Mouse (Mus musculus) adrenal gland (tissue): ENCODE measurements around the gene Hamp.

Experiments used
- intact Hi-C: fragments of 180-260 bp; cut with DNase I; formaldehyde crosslinking; loops from one replicate; pipeline ENCODE4 v1.15.1; 2025

Gene Hamp

GRCm38 (mm10) chr7:30914732-30915131 is 29.1 kb downstream of the Hamp start, which contains the start of gene Mag:
TSS of gene Mag (minus strand) at chr7:30914873.
- intact Hi-C loops: no loop called here

GRCm38 (mm10) chr7:30909773-30910172 is 34.1 kb downstream of the Hamp start:
- intact Hi-C loops: no loop called here

GRCm38 (mm10) chr7:30908992-30909431 is 34.8 kb downstream of the Hamp start:
- intact Hi-C loops: no loop called here

GRCm38 (mm10) chr7:30908277-30908991 is 35.4 kb downstream of the Hamp start:
- intact Hi-C loops: no loop called here

- intact Hi-C loops: no loop called here
Measured at GRCm38 (mm10) chr7:30904042-30904441, 39.8 kb downstream of the Hamp start.

GRCm38 (mm10) chr7:30895217-30895616 is 48.6 kb downstream of the Hamp start:
- intact Hi-C loops: no loop called here

- intact Hi-C loops: no loop called here
Measured at GRCm38 (mm10) chr7:30892515-30892914, 51.3 kb downstream of the Hamp start.
